Mouse (Mus musculus) bone marrow macrophage, adult 2 months (primary cell): ENCODE results near the gene Gucy1b1. TPM values are rescaled to one million over a fixed set of nuclear protein-coding genes. Genes with fewer than 3 reads are reported as not detected.

Source experiments
- H3K27ac ChIP-seq: 2 replicates; pipeline ENCODE4 v1.5.1; 2012; ENCODE audit warnings: low read depth, low read length; ENCODE audit not compliant: insufficient read depth
- H3K4me1 ChIP-seq: 2 replicates; pipeline ENCODE4 v1.6.1; 2012; ENCODE audit warnings: low read length; ENCODE audit not compliant: control insufficient read depth, insufficient read depth
- H3K4me3 ChIP-seq: 2 replicates; pipeline ENCODE4 v1.5.1; 2012; ENCODE audit warnings: mild to moderate bottlenecking, low read length, moderate library complexity; ENCODE audit not compliant: insufficient read depth
- CTCF ChIP-seq: IDR thresholded peaks from 2 replicates; pipeline ENCODE4 v1.5.1; 2012; ENCODE audit warnings: low read depth, mild to moderate bottlenecking, low read length, moderate library complexity
- POLR2A ChIP-seq: IDR thresholded peaks from 2 replicates; pipeline ENCODE4 v1.6.1; 2012; ENCODE audit warnings: mild to moderate bottlenecking, low read depth, low read length, borderline replicate concordance
- polyA plus RNA-seq: library from polyadenylated mRNA; stranded (reverse); fragments of >200 nt; gene quantifications from 2 replicates; pipeline ENCODE4 v1.2.4, GENCODE M21; 2012; ENCODE audit not compliant: missing spikeins, insufficient read depth, insufficient read length

Gucy1b1 gene
- polyA plus RNA-seq, 1 experiment: not detected

DNA sequence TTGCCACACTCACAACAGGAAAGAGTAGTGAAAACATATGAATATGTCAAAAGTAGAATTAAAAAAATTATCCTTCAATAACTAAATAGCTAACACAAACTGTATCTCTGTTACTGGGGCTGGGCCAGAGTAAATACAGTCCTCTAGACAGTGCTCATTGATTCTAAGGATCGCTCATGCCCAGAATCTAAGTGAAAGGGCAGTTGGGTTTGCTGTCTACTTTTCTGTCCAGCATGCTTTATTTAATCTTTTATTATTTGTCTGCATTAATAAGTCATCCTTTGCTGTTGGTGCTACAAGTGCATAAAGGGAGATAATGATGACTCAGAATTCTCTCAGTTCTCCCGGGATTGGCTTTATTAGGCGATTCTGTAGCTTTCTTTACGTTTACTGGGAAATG, 79.1 kb downstream of the Gucy1b1 start:
- no peak for TF ChIP-seq POLR2A
- TF ChIP-seq CTCF: no peak
- no peak overlapping the region for H3K4me3 ChIP-seq
- H3K27ac ChIP-seq: no peak overlapping the region
- H3K4me1 ChIP-seq: no peaks in the 10 kb centered on the region

DNA sequence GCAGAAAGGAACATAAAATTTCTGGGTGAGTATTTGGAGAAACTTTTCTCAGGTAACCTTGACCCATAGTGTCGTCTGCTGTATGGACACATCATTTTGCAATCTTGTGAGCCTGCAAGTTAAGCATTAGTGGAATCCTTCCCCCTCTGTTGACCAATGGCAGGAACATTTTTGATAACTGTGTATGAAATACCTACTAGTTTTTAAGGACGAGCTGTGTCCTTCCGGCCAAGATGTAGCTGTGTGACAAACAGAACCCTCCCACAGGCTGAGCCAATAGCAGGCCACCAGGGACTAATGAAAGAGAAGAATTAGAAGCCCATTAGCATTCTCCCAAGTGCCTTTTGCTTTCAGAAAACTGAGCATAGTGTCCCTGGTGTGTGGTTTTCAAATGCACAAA, 84.0 kb downstream of the Gucy1b1 start:
- TF ChIP-seq CTCF (no peak), POLR2A (no peak)
- Histone ChIP-seq H3K4me3 (no peak overlapping the region), H3K4me1 (peaks cover 7% of the 10 kb centered on the region), H3K27ac (no peak overlapping the region)

DNA sequence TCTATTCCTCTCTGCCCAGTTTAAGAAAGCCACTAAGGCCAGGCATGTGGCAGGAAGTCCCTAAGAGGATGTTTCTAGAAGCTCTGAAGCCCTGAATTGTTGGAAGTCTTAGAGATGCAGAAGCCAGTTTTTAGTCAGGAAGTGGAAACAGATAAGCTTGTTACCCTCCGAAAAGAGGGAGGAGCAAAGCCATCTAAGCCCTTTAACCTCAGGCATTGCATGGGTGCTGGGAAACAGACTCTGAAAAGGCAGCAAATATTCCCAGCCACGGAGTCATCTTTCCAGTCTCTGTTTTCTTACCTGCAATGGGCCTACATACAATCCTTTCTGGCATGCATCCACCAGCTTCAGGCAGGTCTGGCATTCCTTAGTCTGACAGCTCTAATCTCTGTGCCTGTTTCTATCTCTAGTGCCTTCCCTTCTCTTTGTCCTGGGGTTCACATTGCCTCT, 84.8 kb downstream of the Gucy1b1 start:
- no peak for TF ChIP-seq POLR2A
- no peak for TF ChIP-seq CTCF
- peak overlapping the region; percentile 16; the same call in 1 of the 2 replicates for H3K27ac ChIP-seq
- H3K4me3 ChIP-seq: no peak overlapping the region
- peaks cover 10% of the 10 kb centered on the region for H3K4me1 ChIP-seq

DNA sequence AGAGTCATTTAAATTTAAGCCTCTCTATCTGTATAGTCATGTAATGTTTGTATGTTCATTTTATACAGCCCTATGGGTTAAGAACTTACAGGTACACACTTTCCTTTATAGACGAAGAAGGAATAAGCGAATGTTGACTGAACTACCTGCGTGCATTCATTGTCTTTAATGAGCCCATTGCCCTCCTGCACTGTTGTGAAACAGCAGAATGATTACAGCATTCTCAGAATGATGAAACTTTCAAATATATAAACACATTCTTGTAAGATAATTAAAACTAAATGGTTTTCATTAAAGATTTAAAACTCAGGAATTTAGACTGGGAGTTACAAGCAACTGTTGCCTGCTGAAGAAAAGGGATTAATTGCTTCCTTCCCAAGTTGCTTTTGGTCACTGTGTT, 86.9 kb downstream of the Gucy1b1 start:
- Histone ChIP-seq H3K4me1 (peaks cover 21% of the 10 kb centered on the region), H3K27ac (no peak overlapping the region), H3K4me3 (no peak overlapping the region)
- TF ChIP-seq POLR2A (no peak), CTCF (no peak)

DNA sequence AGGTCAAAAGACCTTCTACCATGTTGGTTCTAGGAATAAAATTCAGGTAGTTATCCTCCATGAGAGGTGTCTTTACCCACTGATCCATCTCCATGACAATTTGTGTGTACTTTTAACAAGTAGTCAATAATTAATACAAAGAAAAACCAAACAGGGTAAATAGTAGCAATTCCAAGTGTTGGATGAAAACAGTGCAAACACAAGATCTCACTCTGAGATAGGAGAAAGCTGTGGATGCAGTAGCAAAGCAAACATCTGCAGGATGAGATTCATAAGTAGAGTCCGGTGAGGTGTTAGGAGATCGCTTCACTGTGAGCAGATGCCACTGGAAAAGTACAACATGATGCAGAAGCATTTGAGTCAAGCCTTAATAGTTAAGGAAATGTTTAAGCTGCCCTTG, 88.4 kb downstream of the Gucy1b1 start:
- Histone ChIP-seq H3K4me3 (no peak overlapping the region), H3K4me1 (peaks cover 34% of the 10 kb centered on the region), H3K27ac (no peak overlapping the region)
- TF ChIP-seq POLR2A (no peak), CTCF (no peak)

DNA sequence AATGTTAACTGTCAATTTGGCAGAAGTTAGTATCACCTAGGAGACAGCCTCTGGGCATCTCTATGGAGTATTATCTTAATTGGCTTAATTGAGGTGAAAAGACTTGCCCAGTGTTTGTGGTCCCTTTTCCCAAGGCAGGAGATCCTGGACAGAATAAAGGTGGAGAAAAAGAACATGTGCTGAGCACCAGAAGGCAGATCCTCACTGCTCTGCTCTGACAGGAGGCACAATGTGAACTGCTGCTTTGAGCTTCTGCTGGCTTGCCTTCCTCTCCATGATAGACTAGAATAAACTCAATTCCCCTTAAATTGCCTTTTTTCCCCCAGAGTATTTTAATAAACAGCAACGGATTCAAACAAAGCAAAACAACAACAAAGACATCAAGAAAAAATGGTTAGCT, 89.4 kb downstream of the Gucy1b1 start:
- H3K4me3 ChIP-seq: no peak overlapping the region
- H3K27ac ChIP-seq: no peak overlapping the region
- peaks cover 36% of the 10 kb centered on the region for H3K4me1 ChIP-seq
- no peak for TF ChIP-seq CTCF
- TF ChIP-seq POLR2A: no peak

DNA sequence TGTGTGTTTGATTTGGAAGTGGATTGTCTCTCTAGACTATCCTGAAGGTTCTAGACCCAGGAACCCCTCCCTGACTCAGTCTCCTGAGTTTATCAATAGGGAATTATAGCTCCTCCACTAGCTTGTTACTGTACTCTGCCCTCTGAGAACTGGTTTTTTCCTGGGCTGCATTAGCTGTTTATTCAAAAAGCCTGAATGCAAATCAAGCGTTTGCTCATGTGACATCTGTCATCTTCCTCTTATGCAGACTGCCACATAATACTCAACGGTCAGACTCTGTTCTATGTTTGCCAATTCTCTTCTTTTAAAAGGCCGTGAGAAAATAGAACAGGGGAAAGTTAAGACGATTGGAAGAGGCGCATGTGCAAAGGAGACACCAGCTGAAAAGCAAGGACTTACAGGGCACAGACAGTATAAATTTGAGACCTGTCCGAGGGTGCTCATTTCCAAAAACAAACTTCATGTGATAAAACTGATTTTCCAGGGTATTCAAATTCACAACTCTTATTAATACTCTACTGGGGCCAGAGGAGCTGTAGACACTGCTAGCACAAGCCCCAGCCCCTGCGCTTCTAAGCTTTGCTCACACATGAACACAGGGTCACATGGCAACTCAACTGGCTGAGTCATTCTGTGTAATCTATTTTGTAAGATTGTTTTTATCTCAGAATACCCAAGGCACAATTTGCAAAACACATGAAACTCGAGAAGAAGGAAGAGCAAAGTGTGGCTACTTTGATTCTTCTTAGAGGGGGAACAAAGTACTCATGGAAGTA, 91.2 kb downstream of the Gucy1b1 start:
- Histone ChIP-seq H3K4me1 (peaks cover 31% of the 10 kb centered on the region), H3K27ac (peak overlapping the region; percentile 100), H3K4me3 (no peak overlapping the region; the same call in 1 of the 2 replicates)
- TF ChIP-seq CTCF (no peak), POLR2A (no peak)

Other genes starting within 250 kb of the Gucy1b1 start
- 43.1 and 44.6 TPM in 2 replicates for gene Ctso, start 142.1 kb downstream of the Gucy1b1 start, polyA plus RNA-seq
- not detected in 2 replicates for gene Tdo2, start 98.5 kb downstream of the Gucy1b1 start, polyA plus RNA-seq
- not detected in 2 replicates for gene Asic5, start 92.4 kb downstream of the Gucy1b1 start, polyA plus RNA-seq
- not detected in 2 replicates for gene Gucy1a1, start 71.1 kb upstream of the Gucy1b1 start, polyA plus RNA-seq